Mouse (Mus musculus) liver, adult 2 months (tissue): ENCODE results near the gene Adamts7. TPM values are rescaled to one million over a fixed set of nuclear protein-coding genes. Genes with fewer than 3 reads are reported as not detected.
A peak's percentile ranks its signal among the peaks of the same experiment; 100 is the strongest.

Source experiments
- DNase-seq: peaks from one replicate; pipeline ENCODE4 v3.0.0-alpha.2; 2011; ENCODE audit warnings: low read depth, low spot score; ENCODE audit errors: extremely low read depth
- H3K27ac ChIP-seq: fragments of 200-500 bp; replicated peaks from 2 replicates; pipeline ENCODE4 v1.5.1; 2012; ENCODE audit warnings: low read depth, mild to moderate bottlenecking, control low read depth, inconsistent platforms, low read length; ENCODE audit not compliant: insufficient read depth
- H3K27me3 ChIP-seq: fragments of 200-500 bp; 2 replicates; pipeline ENCODE4 v1.6.1; 2012; ENCODE audit warnings: mild to moderate bottlenecking, moderate library complexity, low read length, inconsistent platforms; ENCODE audit not compliant: control insufficient read depth, insufficient read depth
- H3K36me3 ChIP-seq: fragments of 200-500 bp; 2 replicates; pipeline ENCODE4 v1.6.1; 2012; ENCODE audit warnings: low read length, inconsistent platforms; ENCODE audit not compliant: control insufficient read depth, insufficient read depth
- H3K4me1 ChIP-seq: fragments of 200-500 bp; 2 replicates; pipeline ENCODE4 v1.6.1; 2011; ENCODE audit warnings: low read length; ENCODE audit not compliant: control insufficient read depth, insufficient read depth
- H3K4me3 ChIP-seq: fragments of 200-500 bp; 2 replicates; pipeline ENCODE4 v1.5.1; 2011; ENCODE audit warnings: low read depth, mild to moderate bottlenecking, control low read depth, low read length, moderate library complexity; ENCODE audit not compliant: insufficient read depth
- H3K79me2 ChIP-seq: fragments of 200-500 bp; 2 replicates; pipeline ENCODE4 v1.6.1; 2012; ENCODE audit warnings: inconsistent platforms, mild to moderate bottlenecking, low read length, moderate library complexity; ENCODE audit not compliant: control insufficient read depth, insufficient read depth
- H3K9ac ChIP-seq: fragments of 200-500 bp; 2 replicates; pipeline ENCODE4 v1.6.1; 2012; ENCODE audit warnings: low read depth, mild to moderate bottlenecking, control low read depth, inconsistent platforms, low read length
- CTCF ChIP-seq: fragments of 200-500 bp; IDR thresholded peaks from 2 replicates; pipeline ENCODE4 v1.5.1; 2011; ENCODE audit warnings: low read depth, low read length, control low read depth
- POLR2A ChIP-seq: fragments of 200-500 bp; IDR thresholded peaks from 2 replicates; pipeline ENCODE4 v1.6.1; 2011; ENCODE audit warnings: low read length, control low read depth; ENCODE audit not compliant: insufficient read depth; ENCODE audit errors: extremely low read depth
- WGBS: fragments of 180-500 bp; shearing (Covaris S2); methylation state at CpG from one replicate; pipeline ENCODE4 v1.1.7; 2018; 5-methylcytosine and 5-hydroxymethylcytosine counted together
- polyA plus RNA-seq: library from polyadenylated mRNA; depleted of rRNA; stranded (reverse); fragments of >200 nt; gene quantifications from 2 replicates; pipeline ENCODE4 v1.2.3, GENCODE M21; 2012
- total RNA-seq: library from RNA; depleted of rRNA; stranded (reverse); fragments of >200 nt; gene quantifications from 2 replicates; pipeline ENCODE4 v1.2.3, GENCODE M21; 2014

Gene Adamts7
- total and polyA plus RNA-seq, 2 experiments, result 2.7 to 21.8 TPM

DNA sequence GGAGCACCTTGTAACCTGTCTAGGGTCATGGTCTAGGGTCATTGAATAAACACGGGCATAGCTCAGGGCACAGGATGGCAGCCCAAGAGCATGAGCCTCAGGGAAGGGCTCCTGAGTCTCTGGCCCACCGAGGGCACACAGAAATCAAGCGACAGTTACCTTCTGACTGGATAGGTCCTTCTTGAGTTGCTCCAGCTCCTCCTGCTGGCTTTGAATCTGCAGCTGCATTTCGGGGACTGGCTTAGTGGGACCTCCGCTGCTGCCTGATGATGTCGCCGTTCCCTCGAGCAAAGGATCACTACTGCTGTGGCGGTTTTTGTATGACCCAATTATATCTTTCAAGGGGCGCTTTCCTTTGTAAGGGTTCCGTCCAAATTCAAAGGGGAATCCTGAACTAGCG is 64.3 kb downstream of the Adamts7 start:
- peak overlapping the region; percentile 52 for H3K27ac ChIP-seq
- WGBS, result 74% methylated on average over 12 of the region's 12 CpGs
- no peaks in the 10 kb centered on the region for H3K4me1 ChIP-seq
- H3K36me3 ChIP-seq, result peaks cover 39% of the 10 kb centered on the region
- H3K4me3 ChIP-seq, result no peak overlapping the region
- H3K79me2 ChIP-seq, result peaks cover 11% of the 10 kb centered on the region; the same call in 1 of the 2 replicates
- H3K9ac ChIP-seq, result no peak overlapping the region
- TF ChIP-seq CTCF (peak; percentile 56), POLR2A (no peak)
- no peaks in the 10 kb centered on the region for H3K27me3 ChIP-seq
- no peak for DNase-seq

DNA sequence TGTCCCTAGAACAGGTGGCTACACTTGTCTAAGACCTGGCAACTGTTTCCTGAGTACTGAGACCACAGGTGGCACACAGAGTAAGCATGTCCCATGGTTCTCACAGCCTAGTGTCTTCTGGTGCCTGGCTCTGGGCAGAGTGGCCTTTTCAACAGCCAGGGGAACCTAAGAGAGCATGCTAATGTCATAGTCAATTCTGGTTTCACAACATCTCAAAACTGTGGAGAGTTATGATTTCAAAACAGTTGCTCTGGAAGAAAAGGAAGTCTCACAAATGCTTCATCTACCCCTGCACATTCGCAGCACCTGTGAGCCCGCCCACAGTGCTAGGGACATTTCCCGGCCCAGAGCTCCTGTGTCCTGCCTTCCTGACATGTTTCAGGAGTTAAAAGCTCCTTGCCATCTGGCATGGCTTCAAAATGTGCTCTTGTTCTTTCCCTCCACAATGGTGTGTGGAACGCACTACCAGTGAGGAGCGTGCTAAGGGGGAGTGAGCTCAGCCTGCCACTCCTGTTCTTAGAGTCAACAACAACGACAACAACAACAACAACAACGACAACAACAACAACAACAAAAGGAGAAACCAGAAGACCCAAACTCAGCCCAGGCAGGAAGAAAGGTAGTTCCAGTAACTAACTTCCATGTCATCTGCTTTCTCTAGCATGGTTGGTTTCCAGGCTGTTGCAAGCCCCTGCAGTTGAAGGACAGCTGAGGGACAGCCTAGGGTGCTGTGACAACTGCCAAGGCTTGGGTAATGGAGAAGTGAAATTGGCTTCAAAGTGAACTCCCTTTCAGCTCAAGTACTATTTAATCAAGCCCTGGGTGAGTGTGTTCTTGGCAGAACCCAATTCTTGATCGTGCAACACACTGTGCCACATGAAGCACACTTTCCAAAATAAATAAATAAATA is 70.2 kb downstream of the Adamts7 start:
- H3K4me3 ChIP-seq, result no peak overlapping the region
- no peak overlapping the region; the same call in 1 of the 2 replicates for H3K27ac ChIP-seq
- no peak for TF ChIP-seq POLR2A
- TF ChIP-seq CTCF, result no peak
- no peak overlapping the region for H3K9ac ChIP-seq
- 64% methylated on average over 8 of the region's 8 CpGs for WGBS
- peak; percentile 72 for DNase-seq
- H3K79me2 ChIP-seq, result peaks cover 27% of the 10 kb centered on the region; the same call in 1 of the 2 replicates
- no peaks in the 10 kb centered on the region for H3K27me3 ChIP-seq
- H3K36me3 ChIP-seq, result peaks cover 13% of the 10 kb centered on the region; the same call in 1 of the 2 replicates
- H3K4me1 ChIP-seq, result peaks cover 7% of the 10 kb centered on the region

DNA sequence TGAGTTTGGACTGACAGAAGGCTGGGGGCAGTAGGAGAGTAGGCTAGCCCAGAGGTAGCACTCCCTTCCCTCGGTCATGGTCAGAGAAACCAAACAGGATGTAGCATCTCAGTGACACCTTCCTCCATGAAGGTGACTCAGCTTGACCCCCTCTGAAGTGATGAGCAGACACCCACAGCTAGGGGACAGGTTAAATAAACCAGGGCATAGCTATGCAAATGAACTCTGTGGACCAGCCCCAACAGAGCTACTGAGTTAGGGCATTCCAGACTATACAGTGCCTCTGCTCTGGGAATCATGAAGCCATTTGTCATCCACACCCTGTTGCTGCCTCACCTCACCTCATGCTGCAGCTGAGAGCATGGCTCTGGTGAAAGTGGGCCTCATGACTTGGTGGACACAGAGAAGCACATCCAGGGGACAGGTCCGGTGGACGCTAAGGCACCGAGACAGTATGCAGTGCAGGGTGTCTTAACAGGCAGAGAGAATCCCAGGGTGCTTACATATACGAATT is 71.1 kb downstream of the Adamts7 start:
- no peak for TF ChIP-seq POLR2A
- TF ChIP-seq CTCF, result no peak
- Histone ChIP-seq H3K79me2 (peaks cover 30% of the 10 kb centered on the region; the same call in 1 of the 2 replicates), H3K27ac (no peak overlapping the region), H3K4me1 (peaks cover 7% of the 10 kb centered on the region), H3K4me3 (no peak overlapping the region), H3K36me3 (peaks cover 10% of the 10 kb centered on the region; the same call in 1 of the 2 replicates), H3K27me3 (no peaks in the 10 kb centered on the region), H3K9ac (no peak overlapping the region)
- WGBS, result 95% methylated on average over 5 of the region's 5 CpGs
- DNase-seq, result no peak

DNA sequence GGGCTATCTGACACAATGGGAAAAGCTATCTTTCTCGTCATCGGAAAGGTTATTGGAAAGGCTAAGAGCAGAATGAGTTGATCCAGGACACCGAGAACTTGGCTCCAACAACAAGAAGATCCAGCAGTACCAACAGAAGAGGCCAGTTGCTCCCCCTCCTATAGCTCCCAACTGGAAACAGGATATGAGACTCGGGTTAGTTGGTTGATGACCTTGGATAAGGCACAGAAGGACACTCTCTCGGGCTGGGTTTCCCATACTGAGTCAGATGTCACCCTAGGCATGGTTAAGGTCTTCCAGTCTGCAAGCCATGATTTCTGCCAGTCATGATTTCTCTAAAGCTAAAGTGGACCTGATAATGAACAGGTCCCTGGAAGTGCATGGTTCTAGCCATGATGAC is 71.9 kb downstream of the Adamts7 start:
- TF ChIP-seq CTCF (no peak), POLR2A (no peak)
- DNase-seq, result no peak
- Histone ChIP-seq H3K36me3 (peaks cover 17% of the 10 kb centered on the region; the same call in 1 of the 2 replicates), H3K4me1 (peaks cover 7% of the 10 kb centered on the region), H3K27ac (no peak overlapping the region), H3K9ac (no peak overlapping the region), H3K27me3 (no peaks in the 10 kb centered on the region), H3K4me3 (no peak overlapping the region), H3K79me2 (peaks cover 32% of the 10 kb centered on the region; the same call in 1 of the 2 replicates)
- WGBS, result 73% methylated on average over 5 of the region's 5 CpGs

DNA sequence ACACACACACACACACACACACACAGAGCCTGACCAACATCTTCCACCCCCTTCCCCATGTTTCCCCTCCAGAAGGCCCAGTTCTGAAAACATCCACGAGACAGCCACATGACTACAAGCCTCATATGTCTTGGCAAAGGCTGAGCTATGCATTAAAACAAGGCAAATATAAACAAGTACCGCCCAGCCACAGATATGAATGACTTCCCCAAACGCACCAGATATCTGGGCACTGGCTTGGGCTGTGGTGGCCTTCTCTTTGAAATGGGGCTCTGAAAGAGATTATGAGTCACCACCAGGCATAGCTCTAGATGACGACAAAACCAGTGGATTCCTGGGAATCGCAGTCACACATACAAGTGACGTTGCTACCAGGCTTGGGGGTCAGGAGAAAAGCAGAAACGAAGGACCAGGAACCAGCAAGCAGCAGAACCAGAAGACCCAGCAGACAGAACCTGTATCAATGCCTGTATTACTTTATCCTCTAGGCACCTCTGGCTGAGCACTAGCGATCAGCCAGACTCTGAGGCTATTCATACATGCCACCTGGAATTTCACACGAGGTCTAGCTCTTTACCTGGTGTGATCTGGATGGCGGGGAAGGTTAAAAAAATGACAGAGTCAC is 72.5 kb downstream of the Adamts7 start:
- Histone ChIP-seq H3K9ac (no peak overlapping the region), H3K79me2 (peaks cover 32% of the 10 kb centered on the region; the same call in 1 of the 2 replicates), H3K4me1 (peaks cover 7% of the 10 kb centered on the region), H3K36me3 (peaks cover 20% of the 10 kb centered on the region; the same call in 1 of the 2 replicates), H3K27ac (no peak overlapping the region), H3K4me3 (no peak overlapping the region), H3K27me3 (no peaks in the 10 kb centered on the region)
- TF ChIP-seq POLR2A (no peak), CTCF (no peak)
- 85% methylated on average over 10 of the region's 10 CpGs for WGBS
- no peak for DNase-seq
